Mouse (Mus musculus): ENCODE measurements around the gene Olfr832. TPM values are rescaled to one million over a fixed set of nuclear protein-coding genes. Genes with fewer than 3 reads are reported as not detected.

Gene Olfr832
- not detected in 2 replicates for polyA plus RNA-seq (2012; rRNA removed)

GRCm38 (mm10) chr9:18936822-18937221 is at the start of gene Olfr832:
Gene Olfr832, plus strand, starts transcription at chr9:18937122.

GRCm38 (mm10) chr9:18987690-18988089 is 50.8 kb downstream of the Olfr832 start, which contains the start of gene Olfr834:
Gene Olfr834, plus strand, starts transcription at chr9:18987990.

Other genes with a start within 250 kb of the Olfr832 start
- gene Olfr24, start 173.1 kb upstream of the Olfr832 start, polyA plus RNA-seq (2012; rRNA removed), result not detected in 2 replicates
- not detected in 2 replicates for gene Olfr828, start 117.6 kb upstream of the Olfr832 start, polyA plus RNA-seq (2012; rRNA removed)
- gene Olfr829, start 82.2 kb upstream of the Olfr832 start, polyA plus RNA-seq (2012; rRNA removed), result not detected in 2 replicates
- gene Olfr830, start 62.4 kb upstream of the Olfr832 start, polyA plus RNA-seq (2012; rRNA removed), result not detected in 2 replicates
- gene Olfr834, start 50.9 kb downstream of the Olfr832 start, polyA plus RNA-seq (2012; rRNA removed), result not detected in 2 replicates
- not detected in 2 replicates for gene Olfr835, start 95.6 kb downstream of the Olfr832 start, polyA plus RNA-seq (2012; rRNA removed)
- gene Olfr836, start 183.3 kb downstream of the Olfr832 start, polyA plus RNA-seq (2012; rRNA removed), result not detected in 2 replicates
- not detected in 2 replicates for gene Olfr837, start 199.2 kb downstream of the Olfr832 start, polyA plus RNA-seq (2012; rRNA removed)
- gene Olfr839-ps1, start 240.2 kb downstream of the Olfr832 start, polyA plus RNA-seq (2012; rRNA removed), result not detected in 2 replicates

Measured in liver, embryonic 14 days (tissue).